Mouse (Mus musculus): ENCODE measurements around the gene Cnbd2.

Cnbd2 gene

GRCm38 (mm10) chr2:156312297-156312897 lies at the start of gene Cnbd2, which contains the start of gene Scand1:
Gene Cnbd2, plus strand, starts transcription at chr2:156312299.
Gene Scand1, minus strand, starts transcription at chr2:156312704.
- peak; percentile 87 to 88 for DNase-seq (ENCODE audit: low spot score in 2 of 2)

GRCm38 (mm10) chr2:156263204-156263893 lies 48.8 kb upstream of the Cnbd2 start:
- no peak for DNase-seq (ENCODE audit: low spot score in 2 of 2)

GRCm38 (mm10) chr2:156267636-156268035 lies 44.5 kb upstream of the Cnbd2 start:
- no peak for DNase-seq (ENCODE audit: low spot score in 2 of 2)

- DNase-seq (ENCODE audit: low spot score in 2 of 2) = no peak
Observed at GRCm38 (mm10) chr2:156272553-156272952, 39.5 kb upstream of the Cnbd2 start.

- peak; percentile 90 to 93 for DNase-seq (ENCODE audit: low spot score in 2 of 2)
Observed at GRCm38 (mm10) chr2:156278226-156279017, 33.7 kb upstream of the Cnbd2 start.

- DNase-seq (ENCODE audit: low spot score in 2 of 2) = no peak
Observed at GRCm38 (mm10) chr2:156281227-156281626, 30.9 kb upstream of the Cnbd2 start.

GRCm38 (mm10) chr2:156285161-156285560 lies 26.9 kb upstream of the Cnbd2 start:
- DNase-seq (ENCODE audit: low spot score in 2 of 2) = no peak

- DNase-seq (ENCODE audit: low spot score in 2 of 2) = no peak
Observed at GRCm38 (mm10) chr2:156286733-156287132, 25.4 kb upstream of the Cnbd2 start.

GRCm38 (mm10) chr2:156288222-156288621 lies 23.9 kb upstream of the Cnbd2 start:
- DNase-seq (ENCODE audit: low spot score in 2 of 2) = no peak

- DNase-seq (ENCODE audit: low spot score in 2 of 2) = peak in 1 of 2 experiments; percentile 21
Observed at GRCm38 (mm10) chr2:156289552-156290160, 22.4 kb upstream of the Cnbd2 start.

GRCm38 (mm10) chr2:156291998-156292397 lies 20.1 kb upstream of the Cnbd2 start:
- DNase-seq (ENCODE audit: low spot score in 2 of 2) = no peak

- DNase-seq (ENCODE audit: low spot score in 2 of 2) = no peak
Observed at GRCm38 (mm10) chr2:156295601-156296063, 16.5 kb upstream of the Cnbd2 start.

GRCm38 (mm10) chr2:156296190-156296589 lies 15.9 kb upstream of the Cnbd2 start:
- no peak for DNase-seq (ENCODE audit: low spot score in 2 of 2)

GRCm38 (mm10) chr2:156297653-156298052 lies 14.4 kb upstream of the Cnbd2 start:
- DNase-seq (ENCODE audit: low spot score in 2 of 2) = no peak

- DNase-seq (ENCODE audit: low spot score in 2 of 2) = peak; percentile 37 to 44
Observed at GRCm38 (mm10) chr2:156298458-156298857, 13.6 kb upstream of the Cnbd2 start.

GRCm38 (mm10) chr2:156302063-156302462 lies 10.0 kb upstream of the Cnbd2 start:
- DNase-seq (ENCODE audit: low spot score in 2 of 2) = no peak

GRCm38 (mm10) chr2:156304351-156304750 lies 7.7 kb upstream of the Cnbd2 start:
- no peak for DNase-seq (ENCODE audit: low spot score in 2 of 2)

- no peak for DNase-seq (ENCODE audit: low spot score in 2 of 2)
Observed at GRCm38 (mm10) chr2:156305818-156306217, 6.3 kb upstream of the Cnbd2 start.

- DNase-seq (ENCODE audit: low spot score in 2 of 2) = no peak
Observed at GRCm38 (mm10) chr2:156307261-156307660, 4.8 kb upstream of the Cnbd2 start.

- DNase-seq (ENCODE audit: low spot score in 2 of 2) = no peak
Observed at GRCm38 (mm10) chr2:156309948-156310347, 2.2 kb upstream of the Cnbd2 start.

GRCm38 (mm10) chr2:156310455-156310854 lies 1.6 kb upstream of the Cnbd2 start:
- no peak for DNase-seq (ENCODE audit: low spot score in 2 of 2)

- DNase-seq (ENCODE audit: low spot score in 2 of 2) = no peak
Observed at GRCm38 (mm10) chr2:156310945-156311344, 1.2 kb upstream of the Cnbd2 start.

Data from right cerebral cortex, adult 2 months (tissue).